Mouse (Mus musculus) megakaryocyte, embryonic 14.5 days (primary cell): Measurements from ENCODE around the gene Gm20503.

Experiments
- FLI1 ChIP-seq: IDR thresholded peaks from 2 replicates; pipeline ENCODE4 v1.6.1; 2012; ENCODE audit warnings: low read length, inconsistent platforms, mixed read lengths
- GATA1 ChIP-seq: IDR thresholded peaks from 3 replicates; pipeline ENCODE4 v1.6.1; 2012; ENCODE audit warnings: mixed read lengths, low read length, inconsistent platforms, borderline replicate concordance

- TF ChIP-seq FLI1 = no peak
- TF ChIP-seq GATA1 = no peak
Observed at GRCm38 (mm10) chr4:58961719-58962118, 41.3 kb upstream of the Gm20503 start.
